Mouse (Mus musculus) embryonic facial prominence, embryonic 10.5 days (tissue): Measurements from ENCODE around the gene Hfm1. TPM values are rescaled to one million over a fixed set of nuclear protein-coding genes. Genes with fewer than 3 reads are reported as not detected.

Source experiments
- DNase-seq: peaks from one replicate; pipeline ENCODE4 v3.0.0-alpha.2; 2017; ENCODE audit warnings: low spot score
- H3K27ac ChIP-seq: fragments of 300-500 bp; sonication (generic); replicated peaks from 2 replicates; pipeline ENCODE4 v1.5.1; 2016; ENCODE audit warnings: mild to moderate bottlenecking
- H3K27me3 ChIP-seq: fragments of 300-500 bp; sonication (generic); replicated peaks from 2 replicates; pipeline ENCODE4 v1.6.1; 2016; ENCODE audit warnings: low read depth, mild to moderate bottlenecking; ENCODE audit not compliant: poor library complexity, severe bottlenecking
- H3K36me3 ChIP-seq: fragments of 300-500 bp; sonication (generic); replicated peaks from 2 replicates; pipeline ENCODE4 v1.6.1; 2016; ENCODE audit warnings: mild to moderate bottlenecking, moderate library complexity
- H3K4me1 ChIP-seq: fragments of 300-500 bp; sonication (generic); 2 replicates; pipeline ENCODE4 v1.6.1; 2016
- H3K4me3 ChIP-seq: fragments of 300-500 bp; sonication (generic); 2 replicates; pipeline ENCODE4 v1.5.1; 2016; ENCODE audit warnings: mild to moderate bottlenecking, moderate library complexity
- H3K9me3 ChIP-seq: fragments of 300-500 bp; sonication (generic); 2 replicates; pipeline ENCODE4 v1.6.1; 2016; ENCODE audit warnings: mild to moderate bottlenecking
- WGBS: fragments of 180-500 bp; shearing (Covaris S2); methylation state at CpG from one replicate; pipeline ENCODE4 v1.1.7; 2016; 5-methylcytosine and 5-hydroxymethylcytosine counted together
- polyA plus RNA-seq: library from polyadenylated mRNA; unstranded; fragments of >200 nt; fragmentation: Nextera tagmentation; extraction: Ambion mirVana; gene quantifications from 2 replicates; pipeline ENCODE4 v1.2.1, GENCODE M21; 2016

Gene Hfm1
- polyA plus RNA-seq, result 3.0 TPM in 2 replicates

GRCm38 (mm10) chr5:106925488-106926368 lies at the start of gene Hfm1:
Gene Hfm1, minus strand, starts transcription at chr5:106926321.
- no peaks in the 10 kb centered on the region for H3K27me3 ChIP-seq
- peak within 1 kb of the TSS; percentile 93 for H3K27ac ChIP-seq
- no peaks in the 10 kb centered on the region for H3K9me3 ChIP-seq
- peaks cover 8% of the 10 kb centered on the region; the same call in 1 of the 2 replicates for H3K4me1 ChIP-seq
- 0 out of 2 replicates have a peak, but pooled peaks cover 3% of the 10 kb centered on the region for H3K36me3 ChIP-seq
- WGBS, result under 1% methylated on average over 70 of the region's 76 CpGs
- H3K4me3 ChIP-seq, result peak within 1 kb of the TSS; percentile 85
- DNase-seq, result peak; percentile 84

GRCm38 (mm10) chr5:106973883-106974282 lies 47.8 kb upstream of the Hfm1 start:
- H3K27me3 ChIP-seq, result no peaks in the 10 kb centered on the region
- H3K36me3 ChIP-seq, result peaks cover 99% of the 10 kb centered on the region
- H3K9me3 ChIP-seq, result no peaks in the 10 kb centered on the region
- DNase-seq, result no peak
- H3K4me1 ChIP-seq, result no peaks in the 10 kb centered on the region
- 92% methylated on average over 7 of the region's 7 CpGs for WGBS
- H3K4me3 ChIP-seq, result no peak overlapping the region
- H3K27ac ChIP-seq, result no peak overlapping the region

- peaks cover 60% of the 10 kb centered on the region for H3K36me3 ChIP-seq
- peaks cover 20% of the 10 kb centered on the region for H3K4me1 ChIP-seq
- H3K27ac ChIP-seq, result no peak overlapping the region
- no peaks in the 10 kb centered on the region for H3K27me3 ChIP-seq
- no peaks in the 10 kb centered on the region for H3K9me3 ChIP-seq
- WGBS, result 95% methylated on average over 1 of the region's 1 CpGs
- DNase-seq, result no peak
- no peak overlapping the region for H3K4me3 ChIP-seq
These were observed 41.5 kb upstream of the Hfm1 start for GRCm38 (mm10) chr5:106967578-106967977.

- Histone ChIP-seq H3K9me3 (no peaks in the 10 kb centered on the region), H3K27ac (no peak overlapping the region), H3K4me1 (peaks cover 20% of the 10 kb centered on the region), H3K27me3 (no peaks in the 10 kb centered on the region), H3K36me3 (peaks cover 48% of the 10 kb centered on the region), H3K4me3 (no peak overlapping the region)
- no peak for DNase-seq
- 94% methylated on average over 3 of the region's 3 CpGs for WGBS
These were observed 40.3 kb upstream of the Hfm1 start for GRCm38 (mm10) chr5:106966443-106966842.

- Histone ChIP-seq H3K9me3 (no peaks in the 10 kb centered on the region), H3K27me3 (no peaks in the 10 kb centered on the region), H3K27ac (peak overlapping the region; percentile 96), H3K4me3 (peak overlapping the region; percentile 96), H3K36me3 (peaks cover 30% of the 10 kb centered on the region), H3K4me1 (peaks cover 20% of the 10 kb centered on the region)
- under 1% methylated on average over 41 of the region's 41 CpGs for WGBS
- DNase-seq, result no peak
These were observed 38.4 kb upstream of the Hfm1 start for GRCm38 (mm10) chr5:106964513-106965014.

GRCm38 (mm10) chr5:106963584-106964512 lies 37.7 kb upstream of the Hfm1 start, which contains the start of gene Cdc7:
Gene Cdc7, plus strand, starts transcription at chr5:106964322.
- H3K27ac ChIP-seq, result peak within 1 kb of the TSS; percentile 96
- H3K4me1 ChIP-seq, result peaks cover 20% of the 10 kb centered on the region
- peak within 1 kb of the TSS; percentile 96 for H3K4me3 ChIP-seq
- H3K27me3 ChIP-seq, result no peaks in the 10 kb centered on the region
- peak; percentile 96 for DNase-seq
- no peaks in the 10 kb centered on the region for H3K9me3 ChIP-seq
- 7% methylated on average over 54 of the region's 54 CpGs for WGBS
- H3K36me3 ChIP-seq, result peaks cover 22% of the 10 kb centered on the region

- no peaks in the 10 kb centered on the region for H3K27me3 ChIP-seq
- WGBS, result 86% methylated on average over 2 of the region's 2 CpGs
- DNase-seq, result no peak
- H3K4me3 ChIP-seq, result no peak overlapping the region
- H3K4me1 ChIP-seq, result peaks cover 13% of the 10 kb centered on the region
- no peaks in the 10 kb centered on the region for H3K36me3 ChIP-seq
- no peaks in the 10 kb centered on the region for H3K9me3 ChIP-seq
- no peak overlapping the region for H3K27ac ChIP-seq
These were observed 34.3 kb upstream of the Hfm1 start for GRCm38 (mm10) chr5:106960451-106960850.

GRCm38 (mm10) chr5:106959031-106959430 lies 32.9 kb upstream of the Hfm1 start:
- Histone ChIP-seq H3K27ac (no peak overlapping the region), H3K9me3 (0 out of 2 replicates have a peak, but pooled peaks cover under 1% of the 10 kb centered on the region), H3K4me1 (peaks cover 6% of the 10 kb centered on the region), H3K4me3 (no peak overlapping the region), H3K27me3 (no peaks in the 10 kb centered on the region), H3K36me3 (no peaks in the 10 kb centered on the region)
- 85% methylated on average over 3 of the region's 3 CpGs for WGBS
- DNase-seq, result no peak

GRCm38 (mm10) chr5:106956467-106956866 lies 30.3 kb upstream of the Hfm1 start:
- Histone ChIP-seq H3K27ac (no peak overlapping the region), H3K27me3 (no peaks in the 10 kb centered on the region), H3K36me3 (no peaks in the 10 kb centered on the region), H3K4me3 (no peak overlapping the region), H3K9me3 (0 out of 2 replicates have a peak, but pooled peaks cover 2% of the 10 kb centered on the region), H3K4me1 (no peaks in the 10 kb centered on the region)
- 56% methylated on average over 3 of the region's 3 CpGs for WGBS
- no peak for DNase-seq

- Histone ChIP-seq H3K9me3 (no peaks in the 10 kb centered on the region), H3K27me3 (no peaks in the 10 kb centered on the region), H3K4me1 (no peaks in the 10 kb centered on the region), H3K27ac (no peak overlapping the region), H3K4me3 (no peak overlapping the region), H3K36me3 (no peaks in the 10 kb centered on the region)
- 85% methylated on average over 6 of the region's 6 CpGs for WGBS
- no peak for DNase-seq
These were observed 22.6 kb upstream of the Hfm1 start for GRCm38 (mm10) chr5:106948683-106949082.

- Histone ChIP-seq H3K4me1 (no peaks in the 10 kb centered on the region), H3K36me3 (no peaks in the 10 kb centered on the region), H3K27ac (no peak overlapping the region), H3K9me3 (no peaks in the 10 kb centered on the region), H3K4me3 (no peak overlapping the region), H3K27me3 (no peaks in the 10 kb centered on the region)
- no peak for DNase-seq
- 77% methylated on average over 4 of the region's 4 CpGs for WGBS
These were observed 20.2 kb upstream of the Hfm1 start for GRCm38 (mm10) chr5:106946342-106946741.

- 77% methylated on average over 4 of the region's 4 CpGs for WGBS
- Histone ChIP-seq H3K27ac (no peak overlapping the region), H3K27me3 (no peaks in the 10 kb centered on the region), H3K4me3 (no peak overlapping the region), H3K4me1 (peaks cover 8% of the 10 kb centered on the region; the same call in 1 of the 2 replicates), H3K9me3 (no peaks in the 10 kb centered on the region), H3K36me3 (no peaks in the 10 kb centered on the region)
- no peak for DNase-seq
These were observed 1.9 kb upstream of the Hfm1 start for GRCm38 (mm10) chr5:106927996-106928395.
